Mouse (Mus musculus): ENCODE results near the gene Lhx9. TPM values are rescaled to one million over a fixed set of nuclear protein-coding genes. Genes with fewer than 3 reads are reported as not detected.

Lhx9 gene
- total and polyA plus RNA-seq, 3 experiments = 0.10 to 4.7 (median 0.98) TPM

DNA sequence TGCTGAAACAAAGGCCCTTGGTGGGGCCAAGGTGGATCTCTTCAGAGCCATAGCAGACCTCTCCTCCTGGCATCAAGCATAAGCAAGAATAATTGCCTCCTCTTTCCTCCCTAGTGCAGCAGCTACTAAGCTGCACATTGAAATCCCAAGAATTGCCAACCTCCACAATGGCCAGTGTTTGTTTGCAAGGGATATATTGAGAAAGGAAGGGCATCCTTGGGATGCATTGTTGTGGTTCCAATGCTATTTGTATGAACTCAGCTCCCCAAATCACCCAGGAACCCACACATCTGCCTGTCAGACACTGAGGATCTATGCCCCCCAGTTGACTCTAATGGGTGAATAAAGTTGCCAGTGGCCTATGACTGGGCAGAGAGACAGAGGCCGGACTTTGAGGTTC, 2.4 kb upstream of the Lhx9 start:
- Histone ChIP-seq H3K4me1 (ENCODE audit: insufficient read depth, low read depth, low read length) (peaks cover 27% of the 10 kb centered on the region), H3K9me3 (replicated peaks) (no peaks in the 10 kb centered on the region), H3K27me3 (ENCODE audit: insufficient read depth, low read length) (peaks cover 34% of the 10 kb centered on the region), H3K36me3 (replicated peaks) (peaks cover 42% of the 10 kb centered on the region), H3K4me3 (ENCODE audit: low read depth, low read length) (no peak overlapping the region)
- DNase-seq (ENCODE audit: low spot score) (no peak), ATAC-seq (ENCODE audit: extremely low read depth, insufficient number of reproducible peaks, low FRiP score, poor library complexity, severe bottlenecking) (no peak)
- TF ChIP-seq CTCF (IDR thresholded peaks at IDR 0.05; ENCODE audit: low read depth, low read length) (no peak), POLR2AphosphoS5 (IDR thresholded peaks at IDR 0.05; ENCODE audit: insufficient replicate concordance, low read depth, low read length) (no peak), TAL1 (conservative IDR thresholded peaks at IDR 0.05; ENCODE audit: low read depth, low read length) (no peak), GATA1 (IDR thresholded peaks at IDR 0.05; ENCODE audit: borderline replicate concordance, low read length) (no peak), GATA2 (IDR thresholded peaks at IDR 0.05; ENCODE audit: borderline replicate concordance, low read depth, low read length) (no peak)

DNA sequence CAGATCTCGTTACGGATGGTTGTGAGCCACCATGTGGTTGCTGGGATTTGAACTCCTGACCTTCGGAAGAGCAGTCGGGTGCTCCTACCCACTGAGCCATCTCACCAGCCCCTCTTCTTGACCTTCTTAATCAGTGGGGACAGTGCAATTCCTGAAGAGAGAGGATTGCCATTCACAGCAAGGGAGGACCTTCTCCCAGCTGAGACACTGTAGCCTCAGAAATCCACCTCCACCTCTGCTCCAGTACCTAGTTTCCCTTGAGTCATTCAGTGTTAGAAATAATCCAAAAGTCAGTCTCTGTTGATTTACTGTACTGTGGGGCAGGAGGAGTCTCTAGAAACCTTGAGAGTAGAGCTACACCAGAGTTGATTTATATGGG, 1.8 kb upstream of the Lhx9 start:
- Histone ChIP-seq H3K27me3 (ENCODE audit: insufficient read depth, low read length) (peaks cover 41% of the 10 kb centered on the region), H3K4me1 (ENCODE audit: insufficient read depth, low read depth, low read length) (peaks cover 23% of the 10 kb centered on the region), H3K9me3 (replicated peaks) (no peaks in the 10 kb centered on the region), H3K36me3 (replicated peaks) (peaks cover 40% of the 10 kb centered on the region), H3K4me3 (ENCODE audit: low read depth, low read length) (no peak overlapping the region)
- no peak for DNase-seq (ENCODE audit: low spot score)
- no peak for TF ChIP-seq POLR2AphosphoS5 (IDR thresholded peaks at IDR 0.05; ENCODE audit: insufficient replicate concordance, low read depth, low read length)
- no peak for TF ChIP-seq GATA1 (IDR thresholded peaks at IDR 0.05; ENCODE audit: borderline replicate concordance, low read length)
- TF ChIP-seq GATA2 (IDR thresholded peaks at IDR 0.05; ENCODE audit: borderline replicate concordance, low read depth, low read length) = no peak
- no peak for TF ChIP-seq TAL1 (conservative IDR thresholded peaks at IDR 0.05; ENCODE audit: low read depth, low read length)
- ATAC-seq (ENCODE audit: extremely low read depth, insufficient number of reproducible peaks, low FRiP score, poor library complexity, severe bottlenecking) = no peak

DNA sequence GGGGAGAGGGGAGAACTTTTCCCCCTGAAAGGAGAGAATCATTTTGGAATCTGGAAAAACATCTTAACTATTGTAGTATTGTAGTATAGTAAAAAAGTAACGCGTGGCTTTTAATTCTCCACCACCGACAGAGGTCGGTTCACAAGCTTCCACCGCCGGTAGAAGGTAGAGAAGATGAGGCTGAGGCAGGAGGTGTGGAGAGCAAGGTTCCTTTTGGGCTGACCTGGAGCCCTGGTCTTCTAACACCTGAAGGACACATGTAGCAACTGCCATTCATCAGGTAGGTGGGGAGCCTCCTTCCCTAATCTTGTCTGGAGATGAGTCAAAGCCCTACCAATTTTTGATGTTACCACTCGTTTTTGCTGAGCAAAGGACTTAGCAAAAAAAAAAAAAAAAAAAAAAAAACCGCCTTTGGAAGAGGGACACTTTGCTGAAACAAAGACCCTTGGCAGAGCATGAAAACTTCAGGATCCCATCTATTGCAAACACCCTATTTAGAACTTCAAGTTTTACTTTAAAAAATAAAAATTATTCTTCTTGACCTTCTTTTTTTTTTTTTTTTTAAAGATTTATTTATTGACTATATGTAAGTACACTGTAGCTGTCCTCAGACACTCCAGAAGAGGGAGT, 1.3 kb upstream of the Lhx9 start:
- Histone ChIP-seq H3K9me3 (replicated peaks) (no peaks in the 10 kb centered on the region), H3K36me3 (replicated peaks) (peaks cover 35% of the 10 kb centered on the region), H3K4me1 (ENCODE audit: insufficient read depth, low read depth, low read length) (peaks cover 18% of the 10 kb centered on the region), H3K27me3 (ENCODE audit: insufficient read depth, low read length) (peaks cover 45% of the 10 kb centered on the region), H3K4me3 (ENCODE audit: low read depth, low read length) (no peak overlapping the region)
- TF ChIP-seq GATA1 (IDR thresholded peaks at IDR 0.05; ENCODE audit: borderline replicate concordance, low read length) = no peak
- no peak for TF ChIP-seq TAL1 (conservative IDR thresholded peaks at IDR 0.05; ENCODE audit: low read depth, low read length)
- ATAC-seq (ENCODE audit: extremely low read depth, insufficient number of reproducible peaks, low FRiP score, poor library complexity, severe bottlenecking) (no peak), DNase-seq (ENCODE audit: low spot score) (no peak)

DNA sequence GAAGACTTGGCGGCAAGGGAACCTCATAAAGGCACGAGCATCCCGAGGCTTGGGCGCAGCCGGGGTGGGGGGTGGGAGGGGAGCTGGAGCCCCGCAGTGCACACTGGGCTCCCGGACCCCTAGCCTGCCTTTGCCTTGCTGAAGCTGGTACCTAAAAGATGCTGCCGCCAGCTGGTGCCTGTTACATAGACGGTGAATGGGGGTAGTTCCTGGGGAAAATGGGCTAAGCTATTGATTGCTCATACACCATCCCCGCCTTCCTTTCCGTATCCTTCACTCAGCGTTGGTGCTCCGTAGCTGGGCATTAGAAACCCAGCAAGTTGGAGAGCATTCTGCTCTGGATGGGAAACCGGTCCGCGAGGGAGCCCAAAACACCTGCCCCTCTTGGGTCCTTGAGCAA, 351 bp downstream of the Lhx9 start:
- DNase-seq (ENCODE audit: low spot score) (no peak), ATAC-seq (ENCODE audit: extremely low read depth, insufficient number of reproducible peaks, low FRiP score, poor library complexity, severe bottlenecking) (no peak)
- no peaks in the 10 kb centered on the region for H3K9me3 ChIP-seq (replicated peaks)
- TF ChIP-seq GATA1 (IDR thresholded peaks at IDR 0.05; ENCODE audit: borderline replicate concordance, low read length) (no peak), TAL1 (conservative IDR thresholded peaks at IDR 0.05; ENCODE audit: low read depth, low read length) (no peak)
- H3K4me1 ChIP-seq (ENCODE audit: insufficient read depth, low read depth, low read length) = peaks cover 29% of the 10 kb centered on the region
- peaks cover 59% of the 10 kb centered on the region for H3K27me3 ChIP-seq (ENCODE audit: insufficient read depth, low read length)
- peaks cover 23% of the 10 kb centered on the region for H3K36me3 ChIP-seq (replicated peaks)
- H3K4me3 ChIP-seq (ENCODE audit: low read depth, low read length) = peak overlapping the region; percentile 60; the same call in 1 of the 2 replicates

DNA sequence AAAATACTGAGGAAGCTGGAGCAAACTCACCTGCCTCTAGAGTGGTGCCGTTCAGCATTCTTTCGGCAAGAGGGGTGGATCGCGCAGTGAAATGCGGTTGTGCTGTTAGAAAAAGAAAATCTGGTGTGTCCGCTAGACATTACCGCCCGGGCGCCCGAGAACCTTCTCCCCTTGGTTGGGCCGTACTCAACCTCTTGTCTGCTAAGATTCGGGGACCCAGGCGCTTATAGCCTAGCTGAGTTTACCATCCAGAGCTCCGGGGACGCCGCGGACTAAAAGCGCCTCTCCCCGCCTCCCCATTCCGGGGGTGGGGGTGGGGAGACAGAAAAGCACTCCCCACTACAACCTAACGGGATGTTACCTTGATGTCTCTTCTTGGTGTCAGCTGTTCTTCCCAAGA, 1.2 kb downstream of the Lhx9 start:
- DNase-seq (ENCODE audit: low spot score) (no peak), ATAC-seq (ENCODE audit: extremely low read depth, insufficient number of reproducible peaks, low FRiP score, poor library complexity, severe bottlenecking) (no peak)
- Histone ChIP-seq H3K36me3 (replicated peaks) (peaks cover 14% of the 10 kb centered on the region), H3K4me3 (ENCODE audit: low read depth, low read length) (no peak overlapping the region), H3K27me3 (ENCODE audit: insufficient read depth, low read length) (peaks cover 67% of the 10 kb centered on the region), H3K9me3 (replicated peaks) (no peaks in the 10 kb centered on the region), H3K4me1 (ENCODE audit: insufficient read depth, low read depth, low read length) (peaks cover 35% of the 10 kb centered on the region)
- TF ChIP-seq GATA2 (IDR thresholded peaks at IDR 0.05; ENCODE audit: borderline replicate concordance, low read depth, low read length) (no peak), TAL1 (conservative IDR thresholded peaks at IDR 0.05; ENCODE audit: low read depth, low read length) (no peak), CTCF (IDR thresholded peaks at IDR 0.05; ENCODE audit: low read depth, low read length) (no peak), POLR2AphosphoS5 (IDR thresholded peaks at IDR 0.05; ENCODE audit: insufficient replicate concordance, low read depth, low read length) (no peak), GATA1 (IDR thresholded peaks at IDR 0.05; ENCODE audit: borderline replicate concordance, low read length) (no peak)

DNA sequence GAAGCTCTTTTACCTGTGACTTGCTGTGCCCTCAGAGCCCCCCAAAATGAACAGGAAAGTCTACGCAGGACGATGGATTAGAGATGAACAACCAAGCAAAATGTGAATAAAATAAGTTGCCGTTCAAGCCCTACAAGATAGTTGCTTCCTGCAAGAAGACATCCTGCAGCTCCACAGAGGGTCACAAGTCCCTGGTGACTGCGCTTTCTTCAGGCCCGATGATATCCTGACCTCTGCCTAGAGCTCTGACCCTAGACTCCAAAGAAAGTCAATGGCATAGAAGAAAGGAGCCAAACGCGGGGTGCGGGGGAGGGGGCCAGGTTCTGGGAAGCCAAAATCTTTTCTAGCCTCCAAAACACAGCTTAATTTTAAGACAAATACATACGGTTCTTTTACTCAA, 1.8 kb downstream of the Lhx9 start:
- no peak for TF ChIP-seq GATA2 (IDR thresholded peaks at IDR 0.05; ENCODE audit: borderline replicate concordance, low read depth, low read length)
- TF ChIP-seq CTCF (IDR thresholded peaks at IDR 0.05; ENCODE audit: low read depth, low read length) = no peak
- TF ChIP-seq TAL1 (conservative IDR thresholded peaks at IDR 0.05; ENCODE audit: low read depth, low read length) = no peak
- TF ChIP-seq POLR2AphosphoS5 (IDR thresholded peaks at IDR 0.05; ENCODE audit: insufficient replicate concordance, low read depth, low read length) = no peak
- TF ChIP-seq GATA1 (IDR thresholded peaks at IDR 0.05; ENCODE audit: borderline replicate concordance, low read length) = no peak
- H3K9me3 ChIP-seq (replicated peaks) = no peaks in the 10 kb centered on the region
- no peak for ATAC-seq (ENCODE audit: extremely low read depth, insufficient number of reproducible peaks, low FRiP score, poor library complexity, severe bottlenecking)
- H3K36me3 ChIP-seq (replicated peaks) = peaks cover 11% of the 10 kb centered on the region
- no peak overlapping the region for H3K4me3 ChIP-seq (ENCODE audit: low read depth, low read length)
- no peak for DNase-seq (ENCODE audit: low spot score)
- peaks cover 39% of the 10 kb centered on the region for H3K4me1 ChIP-seq (ENCODE audit: insufficient read depth, low read depth, low read length)
- H3K27me3 ChIP-seq (ENCODE audit: insufficient read depth, low read length) = peaks cover 73% of the 10 kb centered on the region

DNA sequence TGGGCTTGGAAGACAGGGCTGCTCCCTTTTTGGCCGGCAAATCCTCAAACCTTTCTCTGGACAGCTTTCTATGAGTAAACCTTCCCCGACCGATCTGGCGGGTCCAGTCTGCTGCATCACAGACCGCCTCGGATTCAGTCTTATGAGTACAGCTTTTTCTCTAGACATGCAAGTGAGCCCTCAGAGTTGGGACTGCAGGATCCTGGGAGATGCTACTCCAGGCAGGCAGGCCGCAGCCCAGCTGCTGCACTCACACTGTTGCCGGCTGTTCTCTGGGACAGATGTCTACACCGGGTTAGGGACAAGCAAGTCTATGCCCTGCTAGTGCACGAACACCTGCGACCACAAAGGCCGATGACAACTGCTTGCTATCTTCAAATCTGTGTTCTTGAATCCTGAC, 2.2 kb downstream of the Lhx9 start:
- Histone ChIP-seq H3K9me3 (replicated peaks) (no peaks in the 10 kb centered on the region), H3K27me3 (ENCODE audit: insufficient read depth, low read length) (peaks cover 77% of the 10 kb centered on the region), H3K4me3 (ENCODE audit: low read depth, low read length) (no peak overlapping the region), H3K36me3 (replicated peaks) (peaks cover 7% of the 10 kb centered on the region), H3K4me1 (ENCODE audit: insufficient read depth, low read depth, low read length) (peaks cover 43% of the 10 kb centered on the region)
- ATAC-seq (ENCODE audit: extremely low read depth, insufficient number of reproducible peaks, low FRiP score, poor library complexity, severe bottlenecking) = no peak
- no peak for DNase-seq (ENCODE audit: low spot score)
- TF ChIP-seq GATA1 (IDR thresholded peaks at IDR 0.05; ENCODE audit: borderline replicate concordance, low read length) = no peak
- TF ChIP-seq CTCF (IDR thresholded peaks at IDR 0.05; ENCODE audit: low read depth, low read length) = no peak
- no peak for TF ChIP-seq POLR2AphosphoS5 (IDR thresholded peaks at IDR 0.05; ENCODE audit: insufficient replicate concordance, low read depth, low read length)
- no peak for TF ChIP-seq TAL1 (conservative IDR thresholded peaks at IDR 0.05; ENCODE audit: low read depth, low read length)
- TF ChIP-seq GATA2 (IDR thresholded peaks at IDR 0.05; ENCODE audit: borderline replicate concordance, low read depth, low read length) = no peak

All from G1E (cell line).